ENCODE assay signal across 8 mouse cellular contexts in genomic region chr11:88954803-88955202, GRCm38 (mm10). TPM values are rescaled to one million over a fixed set of nuclear protein-coding genes. Genes with fewer than 3 reads are reported as not detected.
DNase-seq lines count a peak whose midpoint lies in the region; ATAC-seq and TF ChIP-seq lines count a peak whose summit lies in the region.

No protein-coding gene starts in this region.

- no peaks in the 10 kb centered on the region for H3K9me3 ChIP-seq in ES-E14 (ENCODE audit: control insufficient read depth, insufficient read depth, low read depth, low read length)
- no peaks in the 10 kb centered on the region for H3K9me3 ChIP-seq in embryonic facial prominence, embryonic 13.5 days
- H3K9me3 ChIP-seq in hindbrain, postnatal 0 days (ENCODE audit: low read length), result no peaks in the 10 kb centered on the region
- no peaks in the 10 kb centered on the region for H3K9me3 ChIP-seq in liver, postnatal 0 days (ENCODE audit: low read length)
- H3K9me3 ChIP-seq in neural tube, embryonic 15.5 days (replicated peaks), result no peaks in the 10 kb centered on the region

- H3K4me1 ChIP-seq in ES-E14 (ENCODE audit: control insufficient read depth in 2 of 2, insufficient read depth in 2 of 2, low read length in 2 of 2, poor library complexity in 1 of 2), result peaks cover 2 to 6% of the 10 kb centered on the region in 2 experiments; a peak in 1 of 4 replicates
- peaks cover 6% of the 10 kb centered on the region; the same call in 1 of the 2 replicates for H3K4me1 ChIP-seq in embryonic facial prominence, embryonic 13.5 days
- peaks cover 7% of the 10 kb centered on the region; the same call in 1 of the 2 replicates for H3K4me1 ChIP-seq in hindbrain, postnatal 0 days (ENCODE audit: insufficient read depth, low read length)
- peaks cover 17% of the 10 kb centered on the region for H3K4me1 ChIP-seq in liver, postnatal 0 days (ENCODE audit: insufficient read depth)
- H3K4me1 ChIP-seq in neural tube, embryonic 15.5 days, result peaks cover 20% of the 10 kb centered on the region

- TF ChIP-seq EP300 in liver, postnatal 0 days (IDR thresholded peaks at IDR 0.05; ENCODE audit: low read depth), result no peak; the same call in 1 of the 2 replicates

- no peak for TF ChIP-seq CTCF in hindbrain, postnatal 0 days (IDR thresholded peaks at IDR 0.05; ENCODE audit: low read depth)
- TF ChIP-seq CTCF in liver, postnatal 0 days (IDR thresholded peaks at IDR 0.05; ENCODE audit: low read depth), result no peak

- peak overlapping the region; percentile 71 to 95 for H3K4me3 ChIP-seq in ES-E14 (ENCODE audit: insufficient read depth in 1 of 2, low read depth in 1 of 2, low read length in 2 of 2, poor library complexity in 1 of 2, severe bottlenecking in 1 of 2)
- peak overlapping the region; percentile 56 for H3K4me3 ChIP-seq in embryonic facial prominence, embryonic 13.5 days
- H3K4me3 ChIP-seq in hindbrain, postnatal 0 days (ENCODE audit: low read length), result peak overlapping the region; percentile 50
- H3K4me3 ChIP-seq in liver, postnatal 0 days (ENCODE audit: low read depth, low read length), result peak overlapping the region; percentile 62
- H3K4me3 ChIP-seq in neural tube, embryonic 15.5 days (replicated peaks), result peak overlapping the region; percentile 56

- H3K27me3 ChIP-seq in embryonic facial prominence, embryonic 13.5 days, result no peaks in the 10 kb centered on the region
- no peaks in the 10 kb centered on the region for H3K27me3 ChIP-seq in hindbrain, postnatal 0 days (ENCODE audit: insufficient read depth, low read length)
- no peaks in the 10 kb centered on the region for H3K27me3 ChIP-seq in liver, postnatal 0 days (ENCODE audit: insufficient read depth, low read length)
- no peaks in the 10 kb centered on the region for H3K27me3 ChIP-seq in neural tube, embryonic 15.5 days (replicated peaks)

- DNase-seq in adrenal gland, adult 2 months, result peak; percentile 65
- DNase-seq in adrenal gland, postnatal 25 days, result no peak
- DNase-seq in ES-E14 (ENCODE audit: low read depth, low spot score), result no peak
- peak; percentile 58 for DNase-seq in hindbrain, postnatal 0 days (ENCODE audit: low spot score)
- no peak for DNase-seq in liver, postnatal 0 days
- DNase-seq in right cerebral cortex, postnatal 14 days, result no peak

- peak overlapping the region; percentile 41; the same call in 1 of the 2 replicates for H3K27ac ChIP-seq in ES-E14 (ENCODE audit: insufficient read depth, low read depth, low read length, poor library complexity, severe bottlenecking)
- peak overlapping the region; percentile 63; the same call in 1 of the 2 replicates for H3K27ac ChIP-seq in embryonic facial prominence, embryonic 13.5 days
- peak overlapping the region; percentile 64 for H3K27ac ChIP-seq in hindbrain, postnatal 0 days
- peak overlapping the region; percentile 59 for H3K27ac ChIP-seq in liver, postnatal 0 days (ENCODE audit: low read depth)
- H3K27ac ChIP-seq in neural tube, embryonic 15.5 days (replicated peaks), result peak overlapping the region; percentile 64

- H3K36me3 ChIP-seq in ES-E14 (ENCODE audit: control insufficient read depth, insufficient read depth, low read length, poor library complexity, severe bottlenecking), result peaks cover 18% of the 10 kb centered on the region
- peaks cover 19% of the 10 kb centered on the region for H3K36me3 ChIP-seq in embryonic facial prominence, embryonic 13.5 days
- H3K36me3 ChIP-seq in hindbrain, postnatal 0 days (ENCODE audit: insufficient read depth, low read length), result peaks cover 5% of the 10 kb centered on the region
- peaks cover 5% of the 10 kb centered on the region for H3K36me3 ChIP-seq in liver, postnatal 0 days (replicated peaks; ENCODE audit: insufficient read depth, low read length)
- H3K36me3 ChIP-seq in neural tube, embryonic 15.5 days, result no peaks in the 10 kb centered on the region

- H3K4me2 ChIP-seq in embryonic facial prominence, embryonic 13.5 days, result peak overlapping the region; percentile 58
- peak overlapping the region; percentile 68 for H3K4me2 ChIP-seq in hindbrain, postnatal 0 days (ENCODE audit: low read depth, low read length)
- H3K4me2 ChIP-seq in liver, postnatal 0 days (ENCODE audit: low read depth, low read length), result peak overlapping the region; percentile 79
- H3K4me2 ChIP-seq in neural tube, embryonic 15.5 days, result peak overlapping the region; percentile 59

- 0 out of 2 replicates have a peak, but pooled peaks have one; percentile 54 for ATAC-seq in embryonic facial prominence, embryonic 13.5 days (ENCODE audit: insufficient number of reproducible peaks, insufficient read depth, low FRiP score, low TSS enrichment, low read depth)
- peak; percentile 46; the same call in 1 of the 2 replicates for ATAC-seq in hindbrain, postnatal 0 days
- ATAC-seq in liver, postnatal 0 days, result peak; percentile 76
- ATAC-seq in neural tube, embryonic 15.5 days (ENCODE audit: low FRiP score), result peak; percentile 61; the same call in 1 of the 2 replicates

- in situ Hi-C loops in ES-E14 (cut with MboI; ENCODE audit: low sequenced_read_pairs in 2 of 2, unreplicated experiment in 2 of 2), result no loop called here

- H3K9ac ChIP-seq in ES-E14 (ENCODE audit: insufficient read depth, low read depth, low read length, poor library complexity, severe bottlenecking), result peak overlapping the region; percentile 71
- peak overlapping the region; percentile 67 for H3K9ac ChIP-seq in embryonic facial prominence, embryonic 13.5 days
- H3K9ac ChIP-seq in hindbrain, postnatal 0 days (replicated peaks; ENCODE audit: low read length), result peak overlapping the region; percentile 59
- H3K9ac ChIP-seq in liver, postnatal 0 days (replicated peaks), result peak overlapping the region; percentile 36
- peak overlapping the region; percentile 56 for H3K9ac ChIP-seq in neural tube, embryonic 15.5 days (replicated peaks)

- under 1% methylated on average over 4 of the region's 4 CpGs for WGBS in embryonic facial prominence, embryonic 13.5 days
- WGBS in hindbrain, postnatal 0 days, result 0% methylated on average over 4 of the region's 4 CpGs
- WGBS in liver, postnatal 0 days (ENCODE audit: insufficient replicate concordance), result under 1% methylated on average over 4 of the region's 4 CpGs
- 4% methylated on average over 4 of the region's 4 CpGs for WGBS in neural tube, embryonic 15.5 days

TF ChIP-seq in ES-E14, 5 proteins besides CTCF, POLR2A, EP300 and RAD21:
- TF ChIP-seq MAFK (IDR thresholded peaks at IDR 0.05; ENCODE audit: insufficient read depth, low read depth, low read length) (peak; percentile 8; the same call in 1 of the 2 replicates), HCFC1 (IDR thresholded peaks at IDR 0.05; ENCODE audit: borderline replicate concordance, insufficient read depth, low read length) (0 out of 2 replicates have a peak, but pooled peaks have one; percentile 2), ZNF384 (IDR thresholded peaks at IDR 0.05; ENCODE audit: low read depth, low read length) (no peak), CHD2 (IDR thresholded peaks at IDR 0.05; ENCODE audit: low read depth, low read length) (no peak)

RNA-seq across cellular contexts. Expression of gene Scpep1, which starts 0.5 kb away (rescaled TPM):
- total RNA-seq in adrenal gland, adult 2 months (2021), result 100 to 1,000 TPM; 168 to 250 TPM
- 25.2 and 37.0 TPM in 2 replicates for polyA plus RNA-seq in adrenal gland, adult 2 months (2012; rRNA removed)
- total RNA-seq in adrenal gland, postnatal 25 days (2021), result 257 and 299 TPM in 2 replicates
- 140 and 208 TPM in 2 replicates for total RNA-seq in ES-E14 (2012; rRNA removed)
- 80.5 and 81.3 TPM in 2 replicates for polyA plus RNA-seq in embryonic facial prominence, embryonic 13.5 days (2015; fragmentation: Nextera tagmentation; extraction: Ambion mirVana)
- total RNA-seq in hindbrain, postnatal 0 days (2014; rRNA removed), result 21.3 and 26.0 TPM in 2 replicates
- polyA plus RNA-seq in hindbrain, postnatal 0 days (2015; fragmentation: Nextera tagmentation; extraction: Ambion mirVana), result 32.4 and 33.3 TPM in 2 replicates
- 35.3 and 38.9 TPM in 2 replicates for polyA plus RNA-seq in liver, postnatal 0 days (2015; fragmentation: Nextera tagmentation; extraction: Ambion mirVana)
- 29.6 and 35.0 TPM in 2 replicates for polyA plus RNA-seq in neural tube, embryonic 15.5 days (2015; fragmentation: Nextera tagmentation; extraction: Ambion mirVana)

RNA-seq across cellular contexts. Expression of gene Elobl, which starts 11.9 kb away (rescaled TPM):
- total RNA-seq in adrenal gland, adult 2 months (2021), result not detected
- 0.17 TPM in 1 of 2 replicates, not detected in the other for polyA plus RNA-seq in adrenal gland, adult 2 months (2012; rRNA removed)
- total RNA-seq in adrenal gland, postnatal 25 days (2021), result not detected in 2 replicates
- total RNA-seq in ES-E14 (2012; rRNA removed), result 0.95 and 1.6 TPM in 2 replicates
- not detected in 2 replicates for polyA plus RNA-seq in embryonic facial prominence, embryonic 13.5 days (2015; fragmentation: Nextera tagmentation; extraction: Ambion mirVana)
- not detected in 2 replicates for total RNA-seq in hindbrain, postnatal 0 days (2014; rRNA removed)
- polyA plus RNA-seq in hindbrain, postnatal 0 days (2015; fragmentation: Nextera tagmentation; extraction: Ambion mirVana), result not detected in 2 replicates
- polyA plus RNA-seq in liver, postnatal 0 days (2015; fragmentation: Nextera tagmentation; extraction: Ambion mirVana), result not detected in 2 replicates
- not detected in 2 replicates for polyA plus RNA-seq in neural tube, embryonic 15.5 days (2015; fragmentation: Nextera tagmentation; extraction: Ambion mirVana)

RNA-seq across cellular contexts. Expression of gene Coil, which starts 15.2 kb away (rescaled TPM):
- total RNA-seq in adrenal gland, adult 2 months (2021), result 1 to 10 TPM; 8.4 to 9.6 TPM
- 4.2 and 4.8 TPM in 2 replicates for polyA plus RNA-seq in adrenal gland, adult 2 months (2012; rRNA removed)
- 12.8 and 13.0 TPM in 2 replicates for total RNA-seq in adrenal gland, postnatal 25 days (2021)
- total RNA-seq in ES-E14 (2012; rRNA removed), result 28.8 and 37.8 TPM in 2 replicates
- 21.4 and 22.4 TPM in 2 replicates for polyA plus RNA-seq in embryonic facial prominence, embryonic 13.5 days (2015; fragmentation: Nextera tagmentation; extraction: Ambion mirVana)
- total RNA-seq in hindbrain, postnatal 0 days (2014; rRNA removed), result 21.7 and 29.0 TPM in 2 replicates
- 22.8 and 24.7 TPM in 2 replicates for polyA plus RNA-seq in hindbrain, postnatal 0 days (2015; fragmentation: Nextera tagmentation; extraction: Ambion mirVana)
- 2.6 and 2.7 TPM in 2 replicates for polyA plus RNA-seq in liver, postnatal 0 days (2015; fragmentation: Nextera tagmentation; extraction: Ambion mirVana)
- polyA plus RNA-seq in neural tube, embryonic 15.5 days (2015; fragmentation: Nextera tagmentation; extraction: Ambion mirVana), result 26.0 and 28.5 TPM in 2 replicates

RNA-seq across cellular contexts. Expression of gene Trim25, which starts 44.4 kb away (rescaled TPM):
- 100 to 1,000 TPM in 1 of 2 experiments, 10 to 100 TPM in 1; 87.4 to 180 TPM for total RNA-seq in adrenal gland, adult 2 months (2021)
- polyA plus RNA-seq in adrenal gland, adult 2 months (2012; rRNA removed), result 181 and 270 TPM in 2 replicates
- 133 and 149 TPM in 2 replicates for total RNA-seq in adrenal gland, postnatal 25 days (2021)
- 37.8 TPM in 2 replicates for total RNA-seq in ES-E14 (2012; rRNA removed)
- 6.0 and 7.1 TPM in 2 replicates for polyA plus RNA-seq in embryonic facial prominence, embryonic 13.5 days (2015; fragmentation: Nextera tagmentation; extraction: Ambion mirVana)
- total RNA-seq in hindbrain, postnatal 0 days (2014; rRNA removed), result 0.97 and 4.6 TPM in 2 replicates
- 5.3 and 6.2 TPM in 2 replicates for polyA plus RNA-seq in hindbrain, postnatal 0 days (2015; fragmentation: Nextera tagmentation; extraction: Ambion mirVana)
- polyA plus RNA-seq in liver, postnatal 0 days (2015; fragmentation: Nextera tagmentation; extraction: Ambion mirVana), result 20.4 and 20.6 TPM in 2 replicates
- polyA plus RNA-seq in neural tube, embryonic 15.5 days (2015; fragmentation: Nextera tagmentation; extraction: Ambion mirVana), result 5.5 and 13.7 TPM in 2 replicates

Comparison
In these comparisons a context has a peak if more than half of its experiments do, and no peak if none do; other contexts are left out.
1. DNase-seq: peak in adrenal gland, adult 2 months (single experiment) and hindbrain, postnatal 0 days (single experiment); none in adrenal gland, postnatal 25 days (single experiment), ES-E14 (single experiment), liver, postnatal 0 days (single experiment) and right cerebral cortex, postnatal 14 days (single experiment).
2. Peak in every context shown above with its lines, with median percentiles within 50 percentile points of each other: H3K27ac ChIP-seq, H3K4me3 ChIP-seq, H3K9ac ChIP-seq, ATAC-seq and H3K4me2 ChIP-seq.